Comparison of ENCODE assay signal across 22 mouse cellular contexts in genomic region chr13:4971472-4972067, GRCm38 (mm10).
DNase-seq lines count a peak whose midpoint lies in the region; ATAC-seq lines count a peak whose summit lies in the region.
"Had no signal": no experiment of that assay in that cellular context is flagged by ENCODE, and none has a peak within 500 bp of the region (broad histone marks: within the 10 kb centered on the region; RNA-seq: fewer than 3 reads in every experiment).

No protein-coding gene starts in this region.

- no peaks in the 10 kb centered on the region for H3K36me3 ChIP-seq in hindbrain, embryonic 11.5 days (ENCODE audit: control insufficient read depth, insufficient read depth, low read length)
- H3K36me3 ChIP-seq in hindbrain, embryonic 16.5 days (ENCODE audit: control insufficient read depth, insufficient read depth, low read length): no peaks in the 10 kb centered on the region
- no peaks in the 10 kb centered on the region for H3K36me3 ChIP-seq in midbrain, embryonic 13.5 days
- H3K36me3 ChIP-seq: embryonic facial prominence, embryonic 12.5 days; forebrain, embryonic 15.5 days; hindbrain, embryonic 13.5 days; intestine, embryonic 15.5 days; kidney, embryonic 15.5 days had no signal

- no peak overlapping the region for H3K4me3 ChIP-seq in hindbrain, embryonic 11.5 days (ENCODE audit: low read depth, low read length)
- no peak overlapping the region for H3K4me3 ChIP-seq in hindbrain, embryonic 16.5 days (ENCODE audit: low read length)
- H3K4me3 ChIP-seq in midbrain, embryonic 13.5 days (replicated peaks): no peak overlapping the region
- H3K4me3 ChIP-seq: embryonic facial prominence, embryonic 12.5 days; forebrain, embryonic 15.5 days; hindbrain, embryonic 13.5 days; intestine, embryonic 15.5 days; kidney, embryonic 15.5 days had no signal

- ATAC-seq in hindbrain, embryonic 11.5 days (ENCODE audit: low FRiP score): no peak
- ATAC-seq in hindbrain, embryonic 16.5 days: no peak
- no peak for ATAC-seq in midbrain, embryonic 13.5 days
- ATAC-seq: forebrain, embryonic 15.5 days; intestine, embryonic 15.5 days; liver, postnatal 0 days had no signal

- peak; percentile 12 for DNase-seq in hindbrain, embryonic 11.5 days (ENCODE audit: low spot score)
- DNase-seq in embryo, embryonic 10.5 days (ENCODE audit: low spot score): peak; percentile 68
- DNase-seq in hindlimb bud, embryonic 11.5 days (ENCODE audit: extremely low spot score, low read depth, low spot score): peak; percentile 69
- DNase-seq in urinary bladder, adult 18-20 months (ENCODE audit: low spot score in 2 of 2): no peak
- DNase-seq in right cerebral cortex, adult 18-20 months: no peak
- DNase-seq: adrenal gland, adult 2 months; B cell, adult 2 months; cerebellum, adult 9-11 months; gastrocnemius, postnatal 36 days; heart, postnatal 10 days; liver, postnatal 0 days; lung, postnatal 36 days; right cerebral cortex, postnatal 4 days; thymus, postnatal 14 days had no signal

- H3K9ac ChIP-seq in hindbrain, embryonic 11.5 days (ENCODE audit: low read depth, low read length): no peak overlapping the region
- no peak overlapping the region for H3K9ac ChIP-seq in hindbrain, embryonic 16.5 days (ENCODE audit: low read depth, low read length)
- no peak overlapping the region for H3K9ac ChIP-seq in midbrain, embryonic 13.5 days (replicated peaks)
- H3K9ac ChIP-seq: embryonic facial prominence, embryonic 12.5 days; forebrain, embryonic 15.5 days; hindbrain, embryonic 13.5 days; intestine, embryonic 15.5 days; kidney, embryonic 15.5 days; liver, postnatal 0 days had no signal

- WGBS in hindbrain, embryonic 11.5 days: 78% methylated on average over 4 of the region's 4 CpGs
- 80% methylated on average over 4 of the region's 4 CpGs for WGBS in hindbrain, embryonic 16.5 days
- WGBS in midbrain, embryonic 13.5 days: 86% methylated on average over 4 of the region's 4 CpGs

- H3K27ac ChIP-seq in hindbrain, embryonic 11.5 days (ENCODE audit: low read depth, low read length): no peak overlapping the region
- H3K27ac ChIP-seq in hindbrain, embryonic 16.5 days (ENCODE audit: low read depth, low read length): no peak overlapping the region
- H3K27ac ChIP-seq in midbrain, embryonic 13.5 days: no peak overlapping the region
- H3K27ac ChIP-seq: embryonic facial prominence, embryonic 12.5 days; forebrain, embryonic 15.5 days; hindbrain, embryonic 13.5 days; intestine, embryonic 15.5 days; kidney, embryonic 15.5 days; stomach, postnatal 0 days had no signal

- H3K9me3 ChIP-seq in hindbrain, embryonic 11.5 days (ENCODE audit: control insufficient read depth, low read length): no peaks in the 10 kb centered on the region
- no peaks in the 10 kb centered on the region for H3K9me3 ChIP-seq in hindbrain, embryonic 16.5 days (ENCODE audit: control insufficient read depth, low read length)
- no peaks in the 10 kb centered on the region for H3K9me3 ChIP-seq in midbrain, embryonic 13.5 days
- H3K9me3 ChIP-seq: embryonic facial prominence, embryonic 12.5 days; forebrain, embryonic 15.5 days; hindbrain, embryonic 13.5 days; intestine, embryonic 15.5 days; kidney, embryonic 15.5 days had no signal

- no peaks in the 10 kb centered on the region for H3K4me1 ChIP-seq in hindbrain, embryonic 11.5 days (replicated peaks; ENCODE audit: control insufficient read depth, insufficient read depth, low read length)
- H3K4me1 ChIP-seq in hindbrain, embryonic 16.5 days (ENCODE audit: control insufficient read depth, insufficient read depth, low read depth, low read length): no peaks in the 10 kb centered on the region
- no peaks in the 10 kb centered on the region for H3K4me1 ChIP-seq in midbrain, embryonic 13.5 days (replicated peaks)
- H3K4me1 ChIP-seq: embryonic facial prominence, embryonic 12.5 days; hindbrain, embryonic 13.5 days; intestine, embryonic 15.5 days; kidney, embryonic 15.5 days had no signal

- H3K27me3 ChIP-seq in hindbrain, embryonic 11.5 days (ENCODE audit: control insufficient read depth, insufficient read depth, low read length): no peaks in the 10 kb centered on the region
- no peaks in the 10 kb centered on the region for H3K27me3 ChIP-seq in hindbrain, embryonic 16.5 days (replicated peaks; ENCODE audit: control insufficient read depth, insufficient read depth, low read length)
- no peaks in the 10 kb centered on the region for H3K27me3 ChIP-seq in midbrain, embryonic 13.5 days
- H3K27me3 ChIP-seq: embryonic facial prominence, embryonic 12.5 days; forebrain, embryonic 15.5 days; hindbrain, embryonic 13.5 days; intestine, embryonic 15.5 days; kidney, embryonic 15.5 days had no signal

- no peak overlapping the region for H3K4me2 ChIP-seq in hindbrain, embryonic 11.5 days (replicated peaks; ENCODE audit: low read depth, low read length)
- H3K4me2 ChIP-seq in hindbrain, embryonic 16.5 days (ENCODE audit: low read length): no peak overlapping the region
- H3K4me2 ChIP-seq in midbrain, embryonic 13.5 days (replicated peaks): no peak overlapping the region
- H3K4me2 ChIP-seq: embryonic facial prominence, embryonic 12.5 days; forebrain, embryonic 15.5 days; hindbrain, embryonic 13.5 days; intestine, embryonic 15.5 days; kidney, embryonic 15.5 days had no signal

Comparison
In these comparisons a context has a peak if more than half of its experiments do, and no peak if none do; other contexts are left out.
1. DNase-seq: peak in hindbrain, embryonic 11.5 days (single experiment), embryo, embryonic 10.5 days (single experiment) and hindlimb bud, embryonic 11.5 days (single experiment); none in urinary bladder, adult 18-20 months (0 of 2) and right cerebral cortex, adult 18-20 months (single experiment).